ENCODE assay signal across 10 mouse cellular contexts in the genomic region with DNA sequence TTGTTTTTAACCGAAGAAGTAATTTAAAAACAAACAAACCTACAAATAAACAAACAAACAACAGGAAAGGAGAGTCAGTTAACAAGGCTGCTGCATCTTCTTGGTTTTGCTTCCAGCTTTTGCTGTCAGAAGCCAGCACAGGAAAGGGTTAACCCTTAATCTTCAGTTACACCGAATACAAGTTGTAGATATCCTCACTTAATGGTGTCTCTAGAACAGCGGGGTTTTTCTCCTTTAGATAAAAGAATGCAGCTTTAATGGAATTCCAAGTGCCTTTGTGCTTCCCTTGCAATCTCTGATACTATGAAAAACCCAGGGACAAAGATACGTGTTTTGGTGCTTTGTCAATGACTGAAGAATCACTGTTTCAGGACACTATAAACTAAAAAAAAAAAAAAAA.
DNase-seq lines count a peak whose midpoint lies in the region; ATAC-seq and TF ChIP-seq lines count a peak whose summit lies in the region.
"Had no signal": no experiment of that assay in that cellular context is flagged by ENCODE, and none has a peak within 500 bp of the region (broad histone marks: within the 10 kb centered on the region; RNA-seq: fewer than 3 reads in every experiment).

No protein-coding gene starts in this region.

- H3K4me3 ChIP-seq in neural tube, embryonic 11.5 days (ENCODE audit: low read depth, low read length) = no peak overlapping the region
- H3K4me3 ChIP-seq in hindbrain, postnatal 0 days (ENCODE audit: low read length) = no peak overlapping the region

- no peak overlapping the region for H3K4me2 ChIP-seq in neural tube, embryonic 11.5 days (ENCODE audit: low read depth)
- H3K4me2 ChIP-seq in hindbrain, postnatal 0 days (ENCODE audit: low read depth, low read length) = no peak overlapping the region

- no peaks in the 10 kb centered on the region for H3K27me3 ChIP-seq in neural tube, embryonic 11.5 days (ENCODE audit: control insufficient read depth, insufficient read depth, low read length)
- no peaks in the 10 kb centered on the region for H3K27me3 ChIP-seq in hindbrain, postnatal 0 days (ENCODE audit: insufficient read depth, low read length)

- H3K36me3 ChIP-seq in neural tube, embryonic 11.5 days (ENCODE audit: control insufficient read depth, insufficient read depth, low read length) = no peaks in the 10 kb centered on the region
- no peaks in the 10 kb centered on the region for H3K36me3 ChIP-seq in hindbrain, postnatal 0 days (ENCODE audit: insufficient read depth, low read length)

- no peaks in the 10 kb centered on the region for H3K4me1 ChIP-seq in neural tube, embryonic 11.5 days (ENCODE audit: control insufficient read depth, insufficient read depth, low read length)
- H3K4me1 ChIP-seq in hindbrain, postnatal 0 days (ENCODE audit: insufficient read depth, low read length) = no peaks in the 10 kb centered on the region; the same call in 1 of the 2 replicates

- no peak overlapping the region for H3K9ac ChIP-seq in neural tube, embryonic 11.5 days (ENCODE audit: low read length)
- H3K9ac ChIP-seq in hindbrain, postnatal 0 days (replicated peaks; ENCODE audit: low read length) = no peak overlapping the region

- peak; percentile 7; the same call in 1 of the 2 replicates for ATAC-seq in neural tube, embryonic 11.5 days (ENCODE audit: insufficient read depth, low FRiP score, low TSS enrichment)
- no peak for ATAC-seq in hindbrain, postnatal 0 days

- TF ChIP-seq CTCF in hindbrain, postnatal 0 days (IDR thresholded peaks at IDR 0.05; ENCODE audit: low read depth) = no peak

- H3K9me3 ChIP-seq in neural tube, embryonic 11.5 days (ENCODE audit: control insufficient read depth, low read length) = no peaks in the 10 kb centered on the region
- no peaks in the 10 kb centered on the region for H3K9me3 ChIP-seq in hindbrain, postnatal 0 days (ENCODE audit: low read length)

- H3K27ac ChIP-seq in neural tube, embryonic 11.5 days (ENCODE audit: low read depth, low read length) = no peak overlapping the region
- H3K27ac ChIP-seq in hindbrain, postnatal 0 days = peak overlapping the region; percentile 62; the same call in 1 of the 2 replicates
- H3K27ac ChIP-seq: macrophage had no signal

- peak; percentile 3 for DNase-seq in heart, adult 11 months
- no peak for DNase-seq in heart, adult 9 months (ENCODE audit: low spot score in 2 of 2)
- DNase-seq in neural tube, embryonic 11.5 days (ENCODE audit: low spot score) = no peak
- no peak for DNase-seq in neural tube, embryonic 10.5 days (ENCODE audit: extremely low spot score, low spot score)
- DNase-seq in hindbrain, postnatal 0 days (ENCODE audit: low spot score) = no peak
- peak; percentile 15 for DNase-seq in retina, postnatal 1 day
- no peak for DNase-seq in thymus, postnatal 4 days
- DNase-seq in ovary, postnatal 10 days (ENCODE audit: low spot score) = no peak
- DNase-seq: gastrocnemius, postnatal 10 days had no signal

- 31% methylated on average over 4 of the region's 4 CpGs for WGBS in neural tube, embryonic 11.5 days
- WGBS in hindbrain, postnatal 0 days = 24% methylated on average over 4 of the region's 4 CpGs

Comparison
In these comparisons a context has a peak if more than half of its experiments do, and no peak if none do; other contexts are left out.
1. DNase-seq: peak in heart, adult 11 months (single experiment) and retina, postnatal 1 day (single experiment); none in heart, adult 9 months (0 of 2), neural tube, embryonic 11.5 days (single experiment), neural tube, embryonic 10.5 days (single experiment), hindbrain, postnatal 0 days (single experiment), thymus, postnatal 4 days (single experiment) and ovary, postnatal 10 days (single experiment).